Mouse (Mus musculus) liver, embryonic 18 days (tissue): Measurements from ENCODE around the gene 4931414P19Rik. TPM values are rescaled to one million over a fixed set of nuclear protein-coding genes. Genes with fewer than 3 reads are reported as not detected.

ENCODE experiments used
- polyA plus RNA-seq: library from polyadenylated mRNA; depleted of rRNA; stranded (reverse); fragments of >200 nt; gene quantifications from 2 replicates; pipeline ENCODE4 v1.2.3, GENCODE M21; 2012; rRNA removed

Gene 4931414P19Rik
- polyA plus RNA-seq: 4.4 and 4.9 TPM in 2 replicates

GRCm38 (mm10) chr14:54605752-54606321 lies at the start of gene 4931414P19Rik:
TSS of gene 4931414P19Rik (minus strand) at chr14:54605993.

GRCm38 (mm10) chr14:54641305-54641969 lies 35.6 kb upstream of the 4931414P19Rik start, which contains the start of gene Cdh24:
TSS of gene Cdh24 (minus strand) at chr14:54641364.

GRCm38 (mm10) chr14:54640946-54641304 lies 35.1 kb upstream of the 4931414P19Rik start, which contains the start of gene Gm17606:
TSS of gene Gm17606 (plus strand) at chr14:54640952.

GRCm38 (mm10) chr14:54621133-54621532 lies 15.3 kb upstream of the 4931414P19Rik start, which contains the start of gene Psmb11:
TSS of gene Psmb11 (plus strand) at chr14:54621433.

GRCm38 (mm10) chr14:54617897-54618365 lies 12.1 kb upstream of the 4931414P19Rik start, which contains the start of gene Psmb5:
TSS of gene Psmb5 (minus strand) at chr14:54618022.

GRCm38 (mm10) chr14:54577089-54577982 lies 28.5 kb downstream of the 4931414P19Rik start, which contains the start of gene Ajuba:
TSS of gene Ajuba (minus strand) at chr14:54577558.

GRCm38 (mm10) chr14:54553975-54554769 lies 51.6 kb downstream of the 4931414P19Rik start, which contains the start of gene Haus4:
TSS of gene Haus4 (minus strand) at chr14:54554616.

Other genes starting within 250 kb of the 4931414P19Rik start
- 34.9 and 37.1 TPM in 2 replicates for gene Oxa1l, start 245.2 kb downstream of the 4931414P19Rik start, polyA plus RNA-seq
- 9.8 and 10.9 TPM in 2 replicates for gene Slc7a7, start 188.2 kb downstream of the 4931414P19Rik start, polyA plus RNA-seq
- gene Mrpl52, start 179.1 kb downstream of the 4931414P19Rik start, polyA plus RNA-seq: 152 and 163 TPM in 2 replicates
- 33.5 and 38.8 TPM in 2 replicates for gene Mmp14, start 174.4 kb downstream of the 4931414P19Rik start, polyA plus RNA-seq
- 16.5 and 18.2 TPM in 2 replicates for gene Lrp10, start 141.9 kb downstream of the 4931414P19Rik start, polyA plus RNA-seq
- 0.58 and 0.70 TPM in 2 replicates for gene Rem2, start 129.9 kb downstream of the 4931414P19Rik start, polyA plus RNA-seq
- gene Prmt5, start 88.5 kb downstream of the 4931414P19Rik start, polyA plus RNA-seq: 16.9 and 17.1 TPM in 2 replicates
- 15.3 and 15.4 TPM in 2 replicates for gene Haus4, start 51.4 kb downstream of the 4931414P19Rik start, polyA plus RNA-seq
- 6.1 and 6.2 TPM in 2 replicates for gene Ajuba, start 28.4 kb downstream of the 4931414P19Rik start, polyA plus RNA-seq
- gene Psmb5, start 12.0 kb upstream of the 4931414P19Rik start, polyA plus RNA-seq: 93.3 and 100 TPM in 2 replicates
- not detected in 2 replicates for gene Psmb11, start 15.4 kb upstream of the 4931414P19Rik start, polyA plus RNA-seq
- gene Gm17606, start 35.0 kb upstream of the 4931414P19Rik start, polyA plus RNA-seq: not detected in 2 replicates
- 0.96 and 1.1 TPM in 2 replicates for gene Cdh24, start 35.4 kb upstream of the 4931414P19Rik start, polyA plus RNA-seq
- 41.4 and 42.6 TPM in 2 replicates for gene 1700123O20Rik, start 80.2 kb upstream of the 4931414P19Rik start, polyA plus RNA-seq
- gene Acin1, start 80.9 kb upstream of the 4931414P19Rik start, polyA plus RNA-seq: 46.0 and 56.8 TPM in 2 replicates
- gene Gm29776, start 92.8 kb upstream of the 4931414P19Rik start, polyA plus RNA-seq: 0.05 and 0.06 TPM in 2 replicates
- 25.7 and 34.3 TPM in 2 replicates for gene Cebpe, start 106.2 kb upstream of the 4931414P19Rik start, polyA plus RNA-seq
- gene Slc7a8, start 176.0 kb upstream of the 4931414P19Rik start, polyA plus RNA-seq: 4.7 and 5.1 TPM in 2 replicates
- gene Rnf212b, start 208.1 kb upstream of the 4931414P19Rik start, polyA plus RNA-seq: not detected in 2 replicates